Mouse (Mus musculus) stomach, postnatal 0 days (tissue): ENCODE data around the gene Man2a1. TPM values are rescaled to one million over a fixed set of nuclear protein-coding genes. Genes with fewer than 3 reads are reported as not detected.

Source experiments
- ATAC-seq: fragments of 200-750 bp; cut with Nextera tagmentation; 2 replicates; pipeline ENCODE4 v1.8.0; 2017; ENCODE audit not compliant: low FRiP score, low TSS enrichment
- DNase-seq: peaks from one replicate; pipeline ENCODE4 v3.0.0-alpha.2; 2016; ENCODE audit warnings: low spot score
- H3K27ac ChIP-seq: fragments of 300-500 bp; sonication (generic); replicated peaks from 2 replicates; pipeline ENCODE4 v1.5.1; 2014; ENCODE audit warnings: mild to moderate bottlenecking, control low read depth
- H3K27me3 ChIP-seq: fragments of 300-500 bp; sonication (generic); 2 replicates; pipeline ENCODE4 v1.6.1; 2014; ENCODE audit warnings: low read length; ENCODE audit not compliant: control insufficient read depth, insufficient read depth
- H3K36me3 ChIP-seq: fragments of 300-500 bp; sonication (generic); 2 replicates; pipeline ENCODE4 v1.6.1; 2014; ENCODE audit warnings: low read length, mixed read lengths; ENCODE audit not compliant: control insufficient read depth, insufficient read depth
- H3K4me1 ChIP-seq: fragments of 300-500 bp; sonication (generic); replicated peaks from 2 replicates; pipeline ENCODE4 v1.6.1; 2014; ENCODE audit warnings: antibody characterized with exemption; ENCODE audit not compliant: control insufficient read depth, insufficient read depth
- H3K4me2 ChIP-seq: fragments of 300-500 bp; sonication (generic); replicated peaks from 2 replicates; pipeline ENCODE4 v1.6.1; 2014; ENCODE audit warnings: low read depth, mild to moderate bottlenecking, control low read depth, moderate library complexity
- H3K4me3 ChIP-seq: fragments of 300-500 bp; sonication (generic); 2 replicates; pipeline ENCODE4 v1.5.1; 2014; ENCODE audit warnings: low read depth, low read length, control low read depth
- H3K9ac ChIP-seq: fragments of 300-500 bp; sonication (generic); 2 replicates; pipeline ENCODE4 v1.6.1; 2014; ENCODE audit warnings: mild to moderate bottlenecking, low read length, control low read depth, mixed read lengths
- H3K9me3 ChIP-seq: fragments of 300-500 bp; sonication (generic); 2 replicates; pipeline ENCODE4 v1.6.1; 2016; ENCODE audit warnings: low read length; ENCODE audit not compliant: control insufficient read depth
- CTCF ChIP-seq: IDR thresholded peaks from 2 replicates; pipeline ENCODE4 v1.5.1; 2016; ENCODE audit warnings: antibody characterized with exemption, low read depth, mild to moderate bottlenecking, moderate library complexity
- EP300 ChIP-seq: optimal IDR thresholded peaks from 2 replicates; pipeline ENCODE3; 2016; ENCODE audit warnings: antibody characterized with exemption
- WGBS: fragments of 180-500 bp; shearing (Covaris S2); extraction: QIAGEN DNeasy Blood & Tissue Kit; methylation state at CpG from one replicate; pipeline ENCODE4 v1.1.7; 2014; 5-methylcytosine and 5-hydroxymethylcytosine counted together
- polyA plus RNA-seq: library from polyadenylated mRNA; unstranded; fragments of >200 nt; fragmentation: Nextera tagmentation; extraction: Ambion mirVana; gene quantifications from 2 replicates; pipeline ENCODE4 v1.2.1, GENCODE M21; 2015

Man2a1 gene
- polyA plus RNA-seq, 1 experiment from 2014 or later = 9.3 TPM

DNA sequence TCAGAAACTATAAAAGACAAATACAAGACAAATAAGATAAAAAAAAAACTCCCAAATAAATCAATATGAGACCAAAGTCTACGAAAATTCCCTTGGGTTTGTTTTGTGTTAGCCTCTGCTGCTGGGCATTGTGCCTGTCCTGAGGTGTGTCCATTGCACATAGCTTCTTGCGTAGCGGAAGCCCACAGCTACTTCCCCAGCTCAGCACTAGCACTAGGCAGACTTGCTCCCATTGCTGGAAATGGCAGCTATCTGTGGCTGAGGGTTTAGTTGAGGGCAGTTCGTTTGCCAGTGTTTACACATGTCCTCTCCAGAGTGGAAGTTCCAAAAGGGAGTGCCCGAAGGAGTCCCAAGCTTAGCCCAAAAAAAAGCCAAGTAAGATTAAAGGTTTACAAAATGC lies 146.9 kb downstream of the Man2a1 start:
- 66% methylated on average over 5 of the region's 5 CpGs for WGBS
- H3K4me1 ChIP-seq = no peaks in the 10 kb centered on the region; the same call in 1 of the 2 replicates
- TF ChIP-seq EP300 (no peak), CTCF (no peak)
- no peak overlapping the region for H3K27ac ChIP-seq
- no peak overlapping the region for H3K4me2 ChIP-seq
- no peaks in the 10 kb centered on the region for H3K9me3 ChIP-seq
- no peak overlapping the region for H3K4me3 ChIP-seq
- DNase-seq (no peak), ATAC-seq (no peak)
- H3K27me3 ChIP-seq = no peaks in the 10 kb centered on the region
- H3K36me3 ChIP-seq = peaks cover 13% of the 10 kb centered on the region
- H3K9ac ChIP-seq = no peak overlapping the region

DNA sequence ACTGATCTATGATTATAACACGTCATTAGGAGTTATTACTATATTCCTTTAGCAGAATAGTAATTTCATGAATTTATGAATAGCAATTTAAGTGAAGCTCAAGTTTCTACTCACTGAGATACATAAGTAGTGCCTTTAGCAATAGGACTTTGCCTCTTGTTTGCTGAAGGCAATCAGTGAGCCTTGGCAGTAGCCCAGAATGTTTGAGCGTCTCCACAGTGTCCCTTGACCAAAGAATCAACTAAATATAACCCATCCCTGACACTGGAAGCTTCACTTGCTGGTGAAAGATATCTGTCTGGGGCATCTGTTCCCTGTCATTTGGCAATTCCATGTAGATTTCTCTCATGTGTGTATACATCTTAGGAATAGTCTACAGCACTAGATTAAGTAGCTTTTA lies 147.6 kb downstream of the Man2a1 start:
- Histone ChIP-seq H3K36me3 (peaks cover 12% of the 10 kb centered on the region), H3K9ac (no peak overlapping the region), H3K9me3 (no peaks in the 10 kb centered on the region), H3K27ac (no peak overlapping the region), H3K4me3 (no peak overlapping the region), H3K27me3 (no peaks in the 10 kb centered on the region), H3K4me1 (no peaks in the 10 kb centered on the region; the same call in 1 of the 2 replicates), H3K4me2 (no peak overlapping the region)
- ATAC-seq (no peak), DNase-seq (no peak)
- TF ChIP-seq CTCF = no peak
- TF ChIP-seq EP300 = no peak
- WGBS = 55% methylated on average over 2 of the region's 2 CpGs

DNA sequence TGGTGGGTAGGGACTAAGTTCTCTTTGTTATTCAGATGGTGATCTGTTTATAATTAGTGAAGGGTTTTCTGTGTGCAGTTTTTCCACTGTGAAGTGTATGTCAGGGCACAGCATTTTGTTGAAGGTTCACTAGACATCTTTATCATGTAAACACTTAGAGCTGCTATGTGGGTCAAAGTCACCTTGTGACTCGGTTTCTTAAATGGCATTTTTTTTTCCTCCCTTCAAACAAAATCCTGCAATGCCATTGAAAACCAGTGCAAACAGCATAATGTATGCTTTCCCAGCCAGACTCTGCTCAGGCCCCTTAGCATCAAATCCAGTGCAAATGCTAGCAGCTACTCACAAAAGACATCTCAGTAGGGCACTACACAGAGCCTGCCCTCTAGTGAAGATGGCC lies 148.6 kb downstream of the Man2a1 start:
- peaks cover 8% of the 10 kb centered on the region for H3K36me3 ChIP-seq
- H3K4me1 ChIP-seq = no peaks in the 10 kb centered on the region; the same call in 1 of the 2 replicates
- no peaks in the 10 kb centered on the region for H3K27me3 ChIP-seq
- no peak overlapping the region for H3K9ac ChIP-seq
- no peak for ATAC-seq
- TF ChIP-seq CTCF (no peak), EP300 (no peak)
- H3K9me3 ChIP-seq = no peaks in the 10 kb centered on the region
- H3K4me3 ChIP-seq = no peak overlapping the region
- no peak for DNase-seq
- 58% methylated on average over 1 of the region's 1 CpGs for WGBS
- H3K27ac ChIP-seq = no peak overlapping the region
- H3K4me2 ChIP-seq = no peak overlapping the region

DNA sequence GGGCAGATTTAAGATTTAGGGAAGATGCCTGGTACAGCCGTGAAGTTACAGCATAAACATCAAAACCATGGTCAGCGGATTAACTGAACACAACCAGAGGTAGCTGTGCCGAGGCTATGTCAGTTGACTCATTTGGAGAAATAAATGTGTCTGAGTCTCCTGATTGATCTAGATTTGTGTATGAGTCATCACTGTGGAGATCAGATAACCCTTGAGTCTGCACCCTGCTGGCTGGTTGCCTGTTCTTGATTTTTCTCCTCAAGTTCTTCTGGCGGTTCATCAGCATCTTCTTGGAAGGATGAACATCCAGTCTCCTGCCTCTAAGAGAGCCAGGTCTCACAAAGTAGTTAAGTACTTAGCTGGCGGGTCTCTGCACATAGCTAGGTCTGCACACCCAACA lies 150.7 kb downstream of the Man2a1 start:
- ATAC-seq (no peak), DNase-seq (no peak)
- Histone ChIP-seq H3K9me3 (no peaks in the 10 kb centered on the region), H3K9ac (no peak overlapping the region), H3K27ac (no peak overlapping the region), H3K4me1 (no peaks in the 10 kb centered on the region; the same call in 1 of the 2 replicates), H3K4me2 (no peak overlapping the region), H3K4me3 (no peak overlapping the region), H3K36me3 (peaks cover 1% of the 10 kb centered on the region; the same call in 1 of the 2 replicates), H3K27me3 (no peaks in the 10 kb centered on the region)
- TF ChIP-seq EP300 = no peak
- TF ChIP-seq CTCF = no peak
- WGBS = 77% methylated on average over 5 of the region's 5 CpGs

DNA sequence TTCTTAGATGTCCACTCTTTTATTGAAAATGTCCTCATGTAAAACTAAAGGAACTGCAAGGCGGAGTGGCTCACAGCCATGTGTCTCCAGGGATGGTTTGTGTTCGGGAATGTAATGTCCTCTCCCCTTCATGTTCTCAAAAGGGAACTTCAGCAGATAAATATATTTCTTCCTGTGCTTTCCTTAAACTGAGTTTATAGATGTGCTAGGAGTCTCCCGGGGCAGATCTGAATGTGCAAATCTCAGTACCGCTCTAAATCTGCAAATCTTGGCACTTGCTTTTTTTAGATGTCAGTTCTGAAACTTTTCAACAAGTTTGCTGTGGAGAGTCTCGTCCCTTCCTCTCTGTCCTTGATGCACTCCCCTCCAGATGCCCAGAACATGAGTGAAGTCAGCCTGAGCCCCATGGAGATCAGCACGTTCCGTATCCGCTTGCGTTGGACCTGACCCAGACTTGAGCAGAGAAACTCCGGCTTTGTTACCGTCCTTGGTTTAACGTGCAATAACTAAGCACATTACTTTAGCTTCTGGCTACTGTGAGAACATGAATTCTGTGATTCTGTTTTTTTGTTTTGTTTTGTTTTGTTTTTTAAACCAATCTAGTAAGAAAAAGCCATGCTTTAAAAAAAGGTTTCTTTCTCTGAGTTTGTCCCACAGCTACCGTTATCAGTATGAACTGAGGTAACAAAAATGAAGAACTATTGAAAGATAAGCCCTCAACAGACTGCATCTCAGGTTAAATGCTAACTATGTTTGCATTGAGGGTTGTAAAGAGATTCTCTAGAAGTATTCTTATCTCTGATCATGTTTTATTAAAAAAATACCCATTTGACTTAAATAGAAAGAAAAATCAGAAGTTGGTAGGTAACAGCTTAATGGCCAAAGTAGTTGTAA lies 151.8 kb downstream of the Man2a1 start:
- no peak overlapping the region for H3K27ac ChIP-seq
- no peak overlapping the region for H3K4me3 ChIP-seq
- H3K27me3 ChIP-seq = no peaks in the 10 kb centered on the region
- DNase-seq (no peak), ATAC-seq (no peak)
- H3K9ac ChIP-seq = no peak overlapping the region
- no peaks in the 10 kb centered on the region; the same call in 1 of the 2 replicates for H3K4me1 ChIP-seq
- H3K36me3 ChIP-seq = no peaks in the 10 kb centered on the region
- H3K9me3 ChIP-seq = no peaks in the 10 kb centered on the region
- H3K4me2 ChIP-seq = no peak overlapping the region
- TF ChIP-seq CTCF = no peak
- TF ChIP-seq EP300 = no peak
- 85% methylated on average over 13 of the region's 13 CpGs for WGBS

DNA sequence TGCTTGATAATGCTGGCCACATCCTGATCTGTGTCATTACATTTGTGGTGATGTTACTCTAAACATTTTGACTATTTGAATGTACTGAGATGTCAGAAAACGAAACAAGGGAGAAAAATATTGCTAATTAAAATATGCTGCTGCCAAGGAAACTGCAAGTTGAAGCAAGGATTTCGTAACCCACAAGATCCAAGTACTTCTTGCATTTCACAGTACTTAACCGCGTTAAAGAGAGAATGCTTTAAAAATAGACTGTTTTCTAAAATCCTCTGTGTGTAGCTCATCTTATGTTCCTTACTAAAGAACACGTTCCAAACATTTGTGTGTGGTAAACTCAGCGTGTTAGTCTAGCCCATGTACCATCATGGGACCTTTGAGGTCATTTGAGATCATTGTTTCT lies 153.0 kb downstream of the Man2a1 start:
- TF ChIP-seq EP300 (no peak), CTCF (no peak)
- no peaks in the 10 kb centered on the region for H3K9me3 ChIP-seq
- no peak overlapping the region for H3K4me3 ChIP-seq
- H3K4me2 ChIP-seq = no peak overlapping the region
- no peak overlapping the region for H3K9ac ChIP-seq
- no peak overlapping the region for H3K27ac ChIP-seq
- H3K4me1 ChIP-seq = no peaks in the 10 kb centered on the region
- 77% methylated on average over 6 of the region's 6 CpGs for WGBS
- H3K36me3 ChIP-seq = no peaks in the 10 kb centered on the region
- no peak for DNase-seq
- no peak for ATAC-seq
- H3K27me3 ChIP-seq = no peaks in the 10 kb centered on the region
